Comparison of ENCODE assay signal across 23 mouse cellular contexts in genomic region chr5:83852022-83852421, GRCm38 (mm10).
"Had no signal": no experiment of that assay in that cellular context is flagged by ENCODE, and none has a peak within 500 bp of the region (broad histone marks: within the 10 kb centered on the region; RNA-seq: fewer than 3 reads in every experiment).

No protein-coding gene starts in this region.

- H3K4me3 ChIP-seq: heart, embryonic 13.5 days; heart, embryonic 15.5 days; hindbrain, embryonic 13.5 days; hindbrain, embryonic 15.5 days; kidney, embryonic 15.5 days; limb, embryonic 13.5 days; limb, embryonic 15.5 days; liver, embryonic 12.5 days had no signal

- H3K27me3 ChIP-seq: heart, embryonic 13.5 days; heart, embryonic 15.5 days; hindbrain, embryonic 13.5 days; hindbrain, embryonic 15.5 days; kidney, embryonic 15.5 days; limb, embryonic 13.5 days; limb, embryonic 15.5 days; liver, embryonic 12.5 days had no signal

- H3K9ac ChIP-seq: forebrain, postnatal 0 days; heart, embryonic 13.5 days; heart, embryonic 15.5 days; hindbrain, embryonic 13.5 days; hindbrain, embryonic 15.5 days; kidney, embryonic 15.5 days; limb, embryonic 13.5 days; limb, embryonic 15.5 days; liver, embryonic 12.5 days had no signal

- H3K9me3 ChIP-seq: heart, embryonic 13.5 days; heart, embryonic 15.5 days; hindbrain, embryonic 13.5 days; hindbrain, embryonic 15.5 days; kidney, embryonic 15.5 days; limb, embryonic 13.5 days; limb, embryonic 15.5 days; liver, embryonic 12.5 days had no signal

- H3K4me2 ChIP-seq: heart, embryonic 11.5 days; heart, embryonic 13.5 days; heart, embryonic 15.5 days; hindbrain, embryonic 13.5 days; hindbrain, embryonic 15.5 days; kidney, embryonic 15.5 days; limb, embryonic 13.5 days; limb, embryonic 15.5 days; liver, embryonic 12.5 days had no signal

- H3K4me1 ChIP-seq: heart, embryonic 13.5 days; heart, embryonic 15.5 days; hindbrain, embryonic 13.5 days; hindbrain, embryonic 15.5 days; kidney, embryonic 15.5 days; limb, embryonic 13.5 days; limb, embryonic 15.5 days; liver, embryonic 12.5 days had no signal

- H3K36me3 ChIP-seq: heart, embryonic 13.5 days; heart, embryonic 15.5 days; hindbrain, embryonic 13.5 days; hindbrain, embryonic 15.5 days; kidney, embryonic 15.5 days; limb, embryonic 13.5 days; limb, embryonic 15.5 days; liver, embryonic 12.5 days had no signal

- ATAC-seq: forebrain, postnatal 0 days; intestine, embryonic 16.5 days; liver, embryonic 12.5 days had no signal

- DNase-seq: forebrain, postnatal 0 days; gastrocnemius, postnatal 14 days; gastrocnemius, postnatal 36 days; heart, adult 18-20 months; heart, postnatal 36 days; kidney, adult 11 months; kidney, adult 2 months; kidney, adult 9 months; kidney, postnatal 14 days; kidney, postnatal 36 days; layer of hippocampus, adult 9-11 months; layer of hippocampus, postnatal 36 days had no signal

- H3K27ac ChIP-seq: heart, embryonic 13.5 days; heart, embryonic 15.5 days; hindbrain, embryonic 13.5 days; hindbrain, embryonic 15.5 days; kidney, embryonic 15.5 days; kidney, postnatal 0 days; limb, embryonic 13.5 days; limb, embryonic 15.5 days; liver, embryonic 12.5 days had no signal
